ENCODE assay signal across 26 mouse cellular contexts in the genomic region with DNA sequence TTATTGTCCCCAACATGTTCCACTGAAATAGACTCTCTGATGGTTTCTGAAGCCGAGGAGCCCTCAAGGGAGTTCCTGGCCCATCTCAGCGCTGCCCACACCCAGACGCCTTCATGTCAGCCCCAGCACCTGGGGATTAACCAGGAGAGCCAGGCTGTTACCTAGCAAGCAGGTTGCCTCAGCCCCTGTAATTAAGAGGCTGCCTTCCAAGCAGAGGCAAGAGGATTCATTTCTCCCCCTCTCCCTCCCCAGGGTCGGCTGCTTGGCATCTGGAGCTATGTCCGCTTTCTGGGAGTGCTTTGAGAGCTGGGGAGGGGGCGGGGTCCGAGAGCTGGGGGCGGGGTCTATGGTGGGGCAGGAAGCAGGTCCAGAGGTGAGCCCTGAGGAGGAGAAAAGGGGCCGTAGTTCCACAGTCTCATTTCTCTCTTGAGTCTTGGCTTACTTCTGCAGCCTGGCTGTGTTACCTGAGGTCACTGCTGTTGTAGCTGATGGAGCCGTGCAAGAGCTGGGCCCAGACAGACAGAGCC. TPM values are rescaled to one million over a fixed set of nuclear protein-coding genes. Genes with fewer than 3 reads are reported as not detected.
DNase-seq lines count a peak whose midpoint lies in the region; ATAC-seq and TF ChIP-seq lines count a peak whose summit lies in the region.
"Had no signal": no experiment of that assay in that cellular context is flagged by ENCODE, and none has a peak within 500 bp of the region (broad histone marks: within the 10 kb centered on the region; RNA-seq: fewer than 3 reads in every experiment).

No protein-coding gene starts in this region.

- no peak overlapping the region for H3K4me2 ChIP-seq in heart, embryonic 12.5 days
- no peak overlapping the region for H3K4me2 ChIP-seq in hindbrain, embryonic 11.5 days (replicated peaks; ENCODE audit: low read depth, low read length)
- H3K4me2 ChIP-seq: hindbrain, embryonic 12.5 days; lung, embryonic 14.5 days; neural tube, embryonic 12.5 days had no signal

- no peak for TF ChIP-seq EP300 in ES-Bruce4 (IDR thresholded peaks at IDR 0.05; ENCODE audit: insufficient read depth, low read depth, low read length)

- H3K4me3 ChIP-seq in heart, embryonic 12.5 days = no peak overlapping the region
- H3K4me3 ChIP-seq in ES-Bruce4 (ENCODE audit: low read depth, low read length) = peak overlapping the region; percentile 35
- no peak overlapping the region for H3K4me3 ChIP-seq in limb, embryonic 10.5 days
- H3K4me3 ChIP-seq in hindbrain, embryonic 10.5 days = no peak overlapping the region
- H3K4me3 ChIP-seq in hindbrain, embryonic 11.5 days (ENCODE audit: low read depth, low read length) = no peak overlapping the region
- H3K4me3 ChIP-seq: heart, adult 2 months; hindbrain, embryonic 12.5 days; megakaryocyte, embryonic 14.5 days; neural tube, embryonic 12.5 days had no signal

- DNase-seq in heart, adult 11 months = no peak
- peak; percentile 62 for DNase-seq in ZHBTc4 (ENCODE audit: low read depth, low spot score)
- no peak for DNase-seq in limb, embryonic 10.5 days (ENCODE audit: low spot score)
- DNase-seq in hindbrain, embryonic 10.5 days (ENCODE audit: low spot score) = no peak
- DNase-seq in hindbrain, embryonic 11.5 days (ENCODE audit: low spot score) = no peak
- DNase-seq in kidney, adult 18-20 months = no peak
- DNase-seq: adrenal gland, postnatal 25 days; cerebellum, adult 8-10 months; gastrocnemius, postnatal 14 days; heart, adult 2 months; kidney, adult 9 months; kidney, postnatal 14 days; lung, embryonic 14.5 days; lung, postnatal 36 days; midbrain, embryonic 14.5 days; retina, postnatal 1 day; right cerebral cortex, postnatal 25 days; spleen, adult 18-20 months had no signal

- peaks cover 4% of the 10 kb centered on the region; the same call in 1 of the 2 replicates for H3K27me3 ChIP-seq in heart, embryonic 12.5 days (replicated peaks)
- no peaks in the 10 kb centered on the region for H3K27me3 ChIP-seq in ES-Bruce4 (ENCODE audit: control insufficient read depth, insufficient read depth, low read length, poor library complexity, severe bottlenecking)
- H3K27me3 ChIP-seq in limb, embryonic 10.5 days (ENCODE audit: low read depth, poor library complexity, severe bottlenecking) = peaks cover 11% of the 10 kb centered on the region
- H3K27me3 ChIP-seq in hindbrain, embryonic 10.5 days (ENCODE audit: insufficient read depth, poor library complexity, severe bottlenecking) = peaks cover 19% of the 10 kb centered on the region
- H3K27me3 ChIP-seq in hindbrain, embryonic 11.5 days (ENCODE audit: control insufficient read depth, insufficient read depth, low read length) = no peaks in the 10 kb centered on the region
- H3K27me3 ChIP-seq: neural tube, embryonic 12.5 days had no signal

- H3K4me1 ChIP-seq in heart, embryonic 12.5 days (replicated peaks) = peaks cover 13% of the 10 kb centered on the region
- H3K4me1 ChIP-seq in ES-Bruce4 (ENCODE audit: control insufficient read depth, insufficient read depth, low read length) = peaks cover 15% of the 10 kb centered on the region
- H3K4me1 ChIP-seq in limb, embryonic 10.5 days = peaks cover 12% of the 10 kb centered on the region
- H3K4me1 ChIP-seq in hindbrain, embryonic 10.5 days (replicated peaks) = peaks cover 13% of the 10 kb centered on the region
- no peaks in the 10 kb centered on the region for H3K4me1 ChIP-seq in hindbrain, embryonic 11.5 days (replicated peaks; ENCODE audit: control insufficient read depth, insufficient read depth, low read length)
- H3K4me1 ChIP-seq: megakaryocyte, embryonic 14.5 days; neural tube, embryonic 12.5 days had no signal

- no peak for TF ChIP-seq POLR2A in ES-Bruce4 (IDR thresholded peaks at IDR 0.05; ENCODE audit: insufficient read depth, low read length)

- H3K9ac ChIP-seq in heart, embryonic 12.5 days = no peak overlapping the region
- H3K9ac ChIP-seq in ES-Bruce4 (ENCODE audit: low read depth, poor library complexity, severe bottlenecking) = 0 out of 2 replicates have a peak overlapping the region, but pooled peaks have one; percentile 7
- H3K9ac ChIP-seq in hindbrain, embryonic 11.5 days (ENCODE audit: low read depth, low read length) = no peak overlapping the region
- H3K9ac ChIP-seq: hindbrain, embryonic 12.5 days; liver, embryonic 14.5 days; lung, embryonic 14.5 days; neural tube, embryonic 12.5 days had no signal

- H3K36me3 ChIP-seq in heart, embryonic 12.5 days = no peaks in the 10 kb centered on the region
- H3K36me3 ChIP-seq in ES-Bruce4 (ENCODE audit: control insufficient read depth, insufficient read depth, low read length, poor library complexity, severe bottlenecking) = no peaks in the 10 kb centered on the region
- no peaks in the 10 kb centered on the region for H3K36me3 ChIP-seq in limb, embryonic 10.5 days
- no peaks in the 10 kb centered on the region for H3K36me3 ChIP-seq in hindbrain, embryonic 10.5 days
- H3K36me3 ChIP-seq in hindbrain, embryonic 11.5 days (ENCODE audit: control insufficient read depth, insufficient read depth, low read length) = no peaks in the 10 kb centered on the region
- H3K36me3 ChIP-seq: hindbrain, embryonic 12.5 days; neural tube, embryonic 12.5 days had no signal

- TF ChIP-seq CTCF in ES-Bruce4 (IDR thresholded peaks at IDR 0.05; ENCODE audit: low read depth, low read length) = no peak

- 0 out of 2 replicates have a peak overlapping the region, but pooled peaks have one; percentile 10 for H3K27ac ChIP-seq in heart, embryonic 12.5 days (ENCODE audit: poor library complexity, severe bottlenecking)
- peak overlapping the region; percentile 69 for H3K27ac ChIP-seq in ES-Bruce4 (ENCODE audit: insufficient read depth, low read length)
- peak overlapping the region; percentile 61; the same call in 1 of the 2 replicates for H3K27ac ChIP-seq in limb, embryonic 10.5 days
- no peak overlapping the region for H3K27ac ChIP-seq in hindbrain, embryonic 10.5 days
- no peak overlapping the region for H3K27ac ChIP-seq in hindbrain, embryonic 11.5 days (ENCODE audit: low read depth, low read length)
- H3K27ac ChIP-seq: heart, adult 2 months; hindbrain, embryonic 12.5 days; liver, embryonic 14.5 days; neural tube, embryonic 12.5 days had no signal

- ATAC-seq in heart, embryonic 12.5 days (ENCODE audit: insufficient number of reproducible peaks, low FRiP score) = no peak
- no peak for ATAC-seq in hindbrain, embryonic 11.5 days (ENCODE audit: low FRiP score)
- ATAC-seq: CD4-positive, CD25-positive, alpha-beta regulatory T cell, adult 4 months; forebrain, embryonic 14.5 days had no signal

- WGBS in heart, embryonic 12.5 days = 38% methylated on average over 10 of the region's 10 CpGs
- whole genome bisulfite sequencing in limb, embryonic 10.5 days = 34% methylated on average over 10 of the region's 10 CpGs
- WGBS in hindbrain, embryonic 10.5 days = 31% methylated on average over 10 of the region's 10 CpGs
- 41% methylated on average over 9 of the region's 10 CpGs for WGBS in hindbrain, embryonic 11.5 days

- H3K9me3 ChIP-seq in heart, embryonic 12.5 days (replicated peaks) = no peaks in the 10 kb centered on the region
- H3K9me3 ChIP-seq in ES-Bruce4 (replicated peaks; ENCODE audit: control insufficient read depth, insufficient read depth, low read length, poor library complexity, severe bottlenecking) = no peaks in the 10 kb centered on the region
- H3K9me3 ChIP-seq in limb, embryonic 10.5 days (replicated peaks) = 0 out of 2 replicates have a peak, but pooled peaks cover 2% of the 10 kb centered on the region
- no peaks in the 10 kb centered on the region for H3K9me3 ChIP-seq in hindbrain, embryonic 10.5 days
- H3K9me3 ChIP-seq in hindbrain, embryonic 11.5 days (ENCODE audit: control insufficient read depth, low read length) = no peaks in the 10 kb centered on the region
- H3K9me3 ChIP-seq: hindbrain, embryonic 12.5 days; neural tube, embryonic 12.5 days had no signal

RNA-seq across cellular contexts. Expression of gene Extl1, which starts 5.5 kb away (rescaled TPM):
- 3.1 TPM in 2 replicates for polyA plus RNA-seq in heart, embryonic 12.5 days (2016; fragmentation: Nextera tagmentation; extraction: Ambion mirVana)
- polyA plus RNA-seq in ES-Bruce4 (2011; ENCODE audit: insufficient read depth, insufficient read length, low read depth, missing spikeins) = 3.3 and 3.9 TPM in 2 replicates
- 0.44 and 0.75 TPM in 2 replicates for polyA plus RNA-seq in limb, embryonic 10.5 days (2016; fragmentation: Nextera tagmentation; extraction: Ambion mirVana)
- 0.25 and 0.63 TPM in 2 replicates for polyA plus RNA-seq in hindbrain, embryonic 10.5 days (2016; fragmentation: Nextera tagmentation; extraction: Ambion mirVana)
- 0.18 and 0.26 TPM in 2 replicates for polyA plus RNA-seq in hindbrain, embryonic 11.5 days (2014; fragmentation: Nextera tagmentation; extraction: Ambion mirVana)

RNA-seq across cellular contexts. Expression of gene Pafah2, which starts 18.0 kb away (rescaled TPM):
- polyA plus RNA-seq in heart, embryonic 12.5 days (2016; fragmentation: Nextera tagmentation; extraction: Ambion mirVana) = 10.1 and 10.7 TPM in 2 replicates
- polyA plus RNA-seq in ES-Bruce4 (2011; ENCODE audit: insufficient read depth, insufficient read length, low read depth, missing spikeins) = 16.4 and 16.5 TPM in 2 replicates
- polyA plus RNA-seq in limb, embryonic 10.5 days (2016; fragmentation: Nextera tagmentation; extraction: Ambion mirVana) = 8.1 and 8.6 TPM in 2 replicates
- polyA plus RNA-seq in hindbrain, embryonic 10.5 days (2016; fragmentation: Nextera tagmentation; extraction: Ambion mirVana) = 7.9 and 9.5 TPM in 2 replicates
- polyA plus RNA-seq in hindbrain, embryonic 11.5 days (2014; fragmentation: Nextera tagmentation; extraction: Ambion mirVana) = 7.9 and 10.2 TPM in 2 replicates

RNA-seq across cellular contexts. Expression of gene Slc30a2, which starts 35.2 kb away (rescaled TPM):
- 0.42 and 0.44 TPM in 2 replicates for polyA plus RNA-seq in heart, embryonic 12.5 days (2016; fragmentation: Nextera tagmentation; extraction: Ambion mirVana)
- 3.9 and 4.9 TPM in 2 replicates for polyA plus RNA-seq in ES-Bruce4 (2011; ENCODE audit: insufficient read depth, insufficient read length, low read depth, missing spikeins)
- polyA plus RNA-seq in limb, embryonic 10.5 days (2016; fragmentation: Nextera tagmentation; extraction: Ambion mirVana) = not detected in 2 replicates
- 0.10 TPM in 1 of 2 replicates, not detected in the other for polyA plus RNA-seq in hindbrain, embryonic 10.5 days (2016; fragmentation: Nextera tagmentation; extraction: Ambion mirVana)
- polyA plus RNA-seq in hindbrain, embryonic 11.5 days (2014; fragmentation: Nextera tagmentation; extraction: Ambion mirVana) = not detected in 2 replicates
- polyA plus RNA-seq: hindbrain, embryonic 12.5 days; midbrain, embryonic 14.5 days; neural tube, embryonic 12.5 days had no signal

Comparison
In these comparisons a context has a peak if more than half of its experiments do, and no peak if none do; other contexts are left out.
1. H3K27ac ChIP-seq: peak in heart, embryonic 12.5 days (single experiment), ES-Bruce4 (single experiment) and limb, embryonic 10.5 days (single experiment); none in hindbrain, embryonic 10.5 days (single experiment) and hindbrain, embryonic 11.5 days (single experiment).